Mouse (Mus musculus): ENCODE data around the gene Tmtc2. TPM values are rescaled to one million over a fixed set of nuclear protein-coding genes. Genes with fewer than 3 reads are reported as not detected.
A peak's percentile ranks its signal among the peaks of the same experiment; 100 is the strongest.
"Not testable (repeated sequence)": the region's sequence is repeated elsewhere in the genome, so short reads cannot be mapped to it uniquely, and the experiment has no call there.

Gene Tmtc2
- polyA plus RNA-seq, 1 experiment = not detected

DNA sequence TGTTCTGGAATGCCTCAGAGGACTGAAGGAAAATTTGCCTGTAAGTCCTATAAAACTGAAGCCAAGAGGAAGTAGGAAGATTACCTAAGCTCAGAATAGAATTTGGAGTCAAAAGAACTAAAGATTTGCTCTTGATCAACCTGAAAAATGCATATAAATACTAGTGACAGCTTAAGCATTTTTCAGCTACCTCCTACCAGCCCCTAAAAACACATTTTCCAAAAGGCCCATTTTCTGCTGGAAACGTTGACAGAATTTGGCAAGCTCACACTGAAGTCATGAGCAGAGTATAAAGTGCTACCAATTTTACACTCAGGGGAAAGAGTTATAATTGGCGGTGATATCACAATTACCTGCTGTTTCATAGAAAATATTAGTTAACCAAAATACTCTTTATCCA, 285.8 kb downstream of the Tmtc2 start:
- H3K27ac ChIP-seq (ENCODE audit: insufficient read depth, low read depth, low read length) = no peak overlapping the region

DNA sequence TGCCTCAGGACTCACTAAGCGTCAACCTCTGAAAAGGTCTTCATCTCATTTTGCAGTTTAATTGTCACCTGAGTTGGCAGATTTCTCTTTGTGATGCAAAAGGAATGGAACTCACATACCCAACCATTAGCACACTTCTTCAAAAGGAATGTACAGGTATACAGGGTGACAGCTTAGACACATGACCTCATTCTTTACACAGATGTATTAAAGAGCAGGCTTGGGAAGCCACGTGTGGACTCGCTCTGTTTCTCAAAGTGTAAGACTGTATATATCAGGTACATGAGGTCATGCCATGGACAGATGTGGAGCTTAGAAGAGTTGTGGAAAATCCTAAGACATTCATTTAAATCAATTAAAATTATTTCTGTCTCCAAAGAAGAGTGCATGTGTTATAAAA, 286.7 kb downstream of the Tmtc2 start:
- TF ChIP-seq POLR2A (IDR thresholded peaks at IDR 0.05; ENCODE audit: insufficient read depth, low read depth, low read length) (no peak), CTCF (IDR thresholded peaks at IDR 0.05; ENCODE audit: insufficient read depth, low read depth, low read length) (no peak)
- no peaks in the 10 kb centered on the region; the same call in 1 of the 2 replicates for H3K4me1 ChIP-seq (ENCODE audit: control insufficient read depth, insufficient read depth, low read length)
- H3K27ac ChIP-seq (ENCODE audit: insufficient read depth, low read depth, low read length) = no peak overlapping the region
- no peak overlapping the region for H3K4me3 ChIP-seq (ENCODE audit: insufficient read depth, low read depth, low read length)
- 92% methylated on average over 3 of the region's 3 CpGs for whole genome bisulfite sequencing

More for the DNA sequence above, 285.8 kb downstream of the Tmtc2 start:
- H3K4me1 ChIP-seq (ENCODE audit: control insufficient read depth, insufficient read depth, low read length) = no peaks in the 10 kb centered on the region; the same call in 1 of the 2 replicates
- no peak overlapping the region for H3K4me3 ChIP-seq (ENCODE audit: insufficient read depth, low read depth, low read length)
- 55% methylated on average over 2 of the region's 2 CpGs for WGBS
- TF ChIP-seq POLR2A (IDR thresholded peaks at IDR 0.05; ENCODE audit: insufficient read depth, low read depth, low read length) (no peak), CTCF (IDR thresholded peaks at IDR 0.05; ENCODE audit: insufficient read depth, low read depth, low read length) (no peak)

GRCm38 (mm10) chr10:105287064-105287463, 287.2 kb downstream of the Tmtc2 start:
- no peaks in the 10 kb centered on the region; the same call in 1 of the 2 replicates for H3K4me1 ChIP-seq (ENCODE audit: control insufficient read depth, insufficient read depth, low read length)
- TF ChIP-seq CTCF (IDR thresholded peaks at IDR 0.05; ENCODE audit: insufficient read depth, low read depth, low read length) = no peak
- no peak for TF ChIP-seq POLR2A (IDR thresholded peaks at IDR 0.05; ENCODE audit: insufficient read depth, low read depth, low read length)
- H3K27ac ChIP-seq (ENCODE audit: insufficient read depth, low read depth, low read length) = no peak overlapping the region
- no peak overlapping the region for H3K4me3 ChIP-seq (ENCODE audit: insufficient read depth, low read depth, low read length)
- WGBS = 87% methylated on average over 7 of the region's 7 CpGs

- H3K4me3 ChIP-seq (ENCODE audit: insufficient read depth, low read depth, low read length) = no peak overlapping the region
- 62% methylated on average over 2 of the region's 2 CpGs for WGBS
- H3K27ac ChIP-seq (ENCODE audit: insufficient read depth, low read depth, low read length) = no peak overlapping the region
- TF ChIP-seq CTCF (IDR thresholded peaks at IDR 0.05; ENCODE audit: insufficient read depth, low read depth, low read length) = no peak
- no peak for TF ChIP-seq POLR2A (IDR thresholded peaks at IDR 0.05; ENCODE audit: insufficient read depth, low read depth, low read length)
- no peaks in the 10 kb centered on the region; the same call in 1 of the 2 replicates for H3K4me1 ChIP-seq (ENCODE audit: control insufficient read depth, insufficient read depth, low read length)
Observed at GRCm38 (mm10) chr10:105286221-105286620, 288.0 kb downstream of the Tmtc2 start.

- no peak for TF ChIP-seq POLR2A (IDR thresholded peaks at IDR 0.05; ENCODE audit: insufficient read depth, low read depth, low read length)
- no peak for TF ChIP-seq CTCF (IDR thresholded peaks at IDR 0.05; ENCODE audit: insufficient read depth, low read depth, low read length)
- 65% methylated on average over 6 of the region's 6 CpGs for WGBS
- Histone ChIP-seq H3K4me1 (ENCODE audit: control insufficient read depth, insufficient read depth, low read length) (no peaks in the 10 kb centered on the region; the same call in 1 of the 2 replicates), H3K27ac (ENCODE audit: insufficient read depth, low read depth, low read length) (0 out of 2 replicates have a peak overlapping the region, but pooled peaks have one; percentile 17), H3K4me3 (ENCODE audit: insufficient read depth, low read depth, low read length) (no peak overlapping the region)
Observed at GRCm38 (mm10) chr10:105284171-105284570, 290.1 kb downstream of the Tmtc2 start.

GRCm38 (mm10) chr10:105280933-105281332, 293.3 kb downstream of the Tmtc2 start:
- TF ChIP-seq CTCF (IDR thresholded peaks at IDR 0.05; ENCODE audit: insufficient read depth, low read depth, low read length) = no peak
- no peak for TF ChIP-seq POLR2A (IDR thresholded peaks at IDR 0.05; ENCODE audit: insufficient read depth, low read depth, low read length)
- no peak overlapping the region for H3K4me3 ChIP-seq (ENCODE audit: insufficient read depth, low read depth, low read length)
- H3K4me1 ChIP-seq (ENCODE audit: control insufficient read depth, insufficient read depth, low read length) = no peaks in the 10 kb centered on the region; the same call in 1 of the 2 replicates
- 91% methylated on average over 3 of the region's 3 CpGs for WGBS
- no peak overlapping the region for H3K27ac ChIP-seq (ENCODE audit: insufficient read depth, low read depth, low read length)

DNA sequence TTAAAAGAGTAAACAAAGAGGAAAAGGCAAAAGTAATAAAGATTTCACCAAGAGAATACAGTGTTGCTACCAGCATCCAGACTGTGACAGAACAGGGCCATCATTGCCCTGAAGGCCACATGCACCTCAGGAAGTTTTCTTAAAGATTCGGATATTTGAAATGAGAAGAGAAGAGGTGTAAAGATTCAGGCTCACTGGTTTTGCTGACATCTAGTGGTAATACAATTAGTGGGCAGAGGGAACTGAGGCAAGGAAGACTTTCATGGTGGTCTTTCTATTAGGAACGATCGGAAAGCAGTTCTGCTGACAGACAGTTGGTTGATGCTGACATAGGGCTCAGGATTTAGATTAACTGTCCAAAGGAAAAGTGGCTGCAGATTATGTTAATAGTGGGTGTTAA, 314.2 kb downstream of the Tmtc2 start:
- WGBS = 48% methylated on average over 3 of the region's 3 CpGs
- Histone ChIP-seq H3K4me3 (ENCODE audit: insufficient read depth, low read depth, low read length) (no peak overlapping the region), H3K4me1 (ENCODE audit: control insufficient read depth, insufficient read depth, low read length) (no peaks in the 10 kb centered on the region), H3K27ac (ENCODE audit: insufficient read depth, low read depth, low read length) (no peak overlapping the region)
- TF ChIP-seq CTCF (IDR thresholded peaks at IDR 0.05; ENCODE audit: insufficient read depth, low read depth, low read length) (no peak), POLR2A (IDR thresholded peaks at IDR 0.05; ENCODE audit: insufficient read depth, low read depth, low read length) (no peak)

DNA sequence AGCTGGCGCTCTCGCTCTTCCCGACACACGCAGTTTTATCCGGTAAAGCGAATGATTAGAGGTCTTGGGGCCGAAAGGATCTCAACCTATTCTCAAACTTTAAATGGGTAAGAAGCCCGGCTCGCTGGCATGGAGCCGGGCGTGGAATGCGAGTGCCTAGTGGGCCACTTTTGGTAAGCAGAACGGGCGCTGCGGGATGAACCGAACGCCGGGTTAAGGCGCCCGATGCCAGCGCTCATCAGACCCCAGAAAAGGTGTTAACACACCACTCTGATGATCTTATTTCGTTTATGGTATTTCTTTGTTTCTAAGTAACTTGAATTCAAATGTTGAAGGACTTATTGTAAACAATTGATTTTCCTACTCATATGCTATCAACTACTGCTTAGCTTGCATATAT, 336.0 kb downstream of the Tmtc2 start:
- 87% methylated on average over 22 of the region's 22 CpGs for WGBS
- H3K27ac ChIP-seq (ENCODE audit: insufficient read depth, low read depth, low read length); H3K4me3 ChIP-seq (ENCODE audit: insufficient read depth, low read depth, low read length); H3K4me1 ChIP-seq (ENCODE audit: control insufficient read depth, insufficient read depth, low read length): not testable (repeated sequence)

DNA sequence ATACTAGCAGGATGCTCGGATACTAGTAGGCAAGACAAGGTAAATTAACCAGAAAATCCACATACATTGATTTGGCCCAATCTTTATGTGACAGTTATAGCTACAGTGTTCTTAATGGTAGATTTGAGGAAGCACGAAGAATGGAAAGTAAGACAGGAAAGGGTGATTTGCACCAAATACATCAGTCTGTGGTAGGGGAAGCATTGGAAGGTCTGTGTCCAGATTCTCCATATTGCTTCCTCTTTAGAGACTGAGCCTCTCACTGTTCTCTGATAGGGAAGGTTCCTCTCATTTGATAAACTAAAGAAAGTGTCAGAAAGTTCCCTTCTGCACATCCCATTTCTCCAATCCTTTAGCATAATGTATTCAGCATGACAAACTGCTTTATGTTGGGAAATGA, 341.4 kb downstream of the Tmtc2 start:
- WGBS = 93% methylated on average over 2 of the region's 2 CpGs
- TF ChIP-seq POLR2A (IDR thresholded peaks at IDR 0.05; ENCODE audit: insufficient read depth, low read depth, low read length) (no peak), CTCF (IDR thresholded peaks at IDR 0.05; ENCODE audit: insufficient read depth, low read depth, low read length) (no peak)
- no peak overlapping the region for H3K4me3 ChIP-seq (ENCODE audit: insufficient read depth, low read depth, low read length)
- no peak overlapping the region for H3K27ac ChIP-seq (ENCODE audit: insufficient read depth, low read depth, low read length)
- no peaks in the 10 kb centered on the region for H3K4me1 ChIP-seq (ENCODE audit: control insufficient read depth, insufficient read depth, low read length)

GRCm38 (mm10) chr10:105230416-105230815, 343.8 kb downstream of the Tmtc2 start:
- WGBS = 91% methylated on average over 7 of the region's 7 CpGs
- TF ChIP-seq POLR2A (IDR thresholded peaks at IDR 0.05; ENCODE audit: insufficient read depth, low read depth, low read length) (no peak), CTCF (IDR thresholded peaks at IDR 0.05; ENCODE audit: insufficient read depth, low read depth, low read length) (no peak)
- Histone ChIP-seq H3K4me3 (ENCODE audit: insufficient read depth, low read depth, low read length) (no peak overlapping the region), H3K4me1 (ENCODE audit: control insufficient read depth, insufficient read depth, low read length) (no peaks in the 10 kb centered on the region), H3K27ac (ENCODE audit: insufficient read depth, low read depth, low read length) (no peak overlapping the region)

Measured in olfactory bulb, adult 2 months (tissue).